Mouse (Mus musculus) liver, embryonic 12.5 days (tissue): ENCODE measurements around the gene Shmt1. TPM values are rescaled to one million over a fixed set of nuclear protein-coding genes. Genes with fewer than 3 reads are reported as not detected.

Source experiments
- ATAC-seq: fragments of 200-750 bp; cut with Nextera tagmentation; 2 replicates; pipeline ENCODE4 v1.8.0; 2017; ENCODE audit warnings: moderate number of reproducible peaks, mild to moderate bottlenecking, moderate library complexity
- H3K27ac ChIP-seq: fragments of 300-500 bp; sonication (generic); 2 replicates; pipeline ENCODE4 v1.5.1; 2016; ENCODE audit warnings: mild to moderate bottlenecking
- H3K27me3 ChIP-seq: fragments of 300-500 bp; sonication (generic); replicated peaks from 2 replicates; pipeline ENCODE4 v1.6.1; 2016; ENCODE audit warnings: mild to moderate bottlenecking, moderate library complexity
- H3K36me3 ChIP-seq: fragments of 300-500 bp; sonication (generic); 2 replicates; pipeline ENCODE4 v1.6.1; 2016; ENCODE audit warnings: mild to moderate bottlenecking, moderate library complexity
- H3K4me1 ChIP-seq: fragments of 300-500 bp; sonication (generic); 2 replicates; pipeline ENCODE4 v1.6.1; 2016
- H3K4me2 ChIP-seq: fragments of 300-500 bp; sonication (generic); 2 replicates; pipeline ENCODE4 v1.6.1; 2016; ENCODE audit warnings: mild to moderate bottlenecking, moderate library complexity
- H3K4me3 ChIP-seq: fragments of 300-500 bp; sonication (generic); 2 replicates; pipeline ENCODE4 v1.5.1; 2016; ENCODE audit warnings: mild to moderate bottlenecking, moderate library complexity
- H3K9ac ChIP-seq: fragments of 300-500 bp; sonication (generic); 2 replicates; pipeline ENCODE4 v1.6.1; 2016; ENCODE audit warnings: mild to moderate bottlenecking, moderate library complexity
- H3K9me3 ChIP-seq: fragments of 300-500 bp; sonication (generic); replicated peaks from 2 replicates; pipeline ENCODE4 v1.6.1; 2016; ENCODE audit warnings: mild to moderate bottlenecking, moderate library complexity
- WGBS: fragments of 180-500 bp; shearing (Covaris S2); methylation state at CpG from one replicate; pipeline ENCODE4 v1.1.7; 2016; ENCODE audit not compliant: insufficient replicate concordance; 5-methylcytosine and 5-hydroxymethylcytosine counted together
- polyA plus RNA-seq: library from polyadenylated mRNA; unstranded; fragments of >200 nt; fragmentation: Nextera tagmentation; extraction: Ambion mirVana; gene quantifications from 2 replicates; pipeline ENCODE4 v1.2.1, GENCODE M21; 2016

Shmt1 gene
- polyA plus RNA-seq, 1 experiment from 2014 or later: 70.9 TPM

GRCm38 (mm10) chr11:60784179-60784922 lies 27.2 kb downstream of the Shmt1 start:
- no peak overlapping the region for H3K9ac ChIP-seq
- no peak overlapping the region for H3K4me3 ChIP-seq
- no peak overlapping the region for H3K4me2 ChIP-seq
- no peaks in the 10 kb centered on the region for H3K9me3 ChIP-seq
- no peak for ATAC-seq
- peaks cover 50% of the 10 kb centered on the region for H3K4me1 ChIP-seq
- peaks cover 88% of the 10 kb centered on the region for H3K36me3 ChIP-seq
- no peak overlapping the region for H3K27ac ChIP-seq
- H3K27me3 ChIP-seq: no peaks in the 10 kb centered on the region
- WGBS: 66% methylated on average over 8 of the region's 8 CpGs

GRCm38 (mm10) chr11:60779673-60780189 lies 31.8 kb downstream of the Shmt1 start:
- Histone ChIP-seq H3K27me3 (no peaks in the 10 kb centered on the region), H3K36me3 (peaks cover 53% of the 10 kb centered on the region), H3K4me2 (peak overlapping the region; percentile 91), H3K27ac (no peak overlapping the region), H3K4me1 (peaks cover 80% of the 10 kb centered on the region), H3K4me3 (peak overlapping the region; percentile 21), H3K9me3 (no peaks in the 10 kb centered on the region), H3K9ac (peak overlapping the region; percentile 40; the same call in 1 of the 2 replicates)
- 85% methylated on average over 10 of the region's 10 CpGs for WGBS
- no peak for ATAC-seq

- H3K36me3 ChIP-seq: peaks cover 39% of the 10 kb centered on the region
- peak overlapping the region; percentile 82 for H3K9ac ChIP-seq
- H3K9me3 ChIP-seq: no peaks in the 10 kb centered on the region
- H3K27ac ChIP-seq: peak overlapping the region; percentile 91
- peak overlapping the region; percentile 91 for H3K4me2 ChIP-seq
- 18% methylated on average over 16 of the region's 16 CpGs for WGBS
- no peaks in the 10 kb centered on the region for H3K27me3 ChIP-seq
- H3K4me3 ChIP-seq: peak overlapping the region; percentile 84
- H3K4me1 ChIP-seq: peaks cover 81% of the 10 kb centered on the region
- ATAC-seq: no peak
Measured at GRCm38 (mm10) chr11:60777801-60778370, 33.6 kb downstream of the Shmt1 start.

- peak; percentile 91 for ATAC-seq
Measured at GRCm38 (mm10) chr11:60776829-60777740, 34.4 kb downstream of the Shmt1 start, which contains the start of the genes Top3a and Smcr8. Gene Top3a (minus strand): TSS chr11:60777365. Gene Smcr8 (plus strand): TSS chr11:60777524.

GRCm38 (mm10) chr11:60776107-60776828 lies 35.2 kb downstream of the Shmt1 start:
- H3K36me3 ChIP-seq: peaks cover 25% of the 10 kb centered on the region
- H3K4me2 ChIP-seq: peak overlapping the region; percentile 91
- WGBS: 4% methylated on average over 17 of the region's 17 CpGs
- no peaks in the 10 kb centered on the region for H3K9me3 ChIP-seq
- H3K27me3 ChIP-seq: no peaks in the 10 kb centered on the region
- peak overlapping the region; percentile 84 for H3K4me3 ChIP-seq
- peak; percentile 26; the same call in 1 of the 2 replicates for ATAC-seq
- H3K4me1 ChIP-seq: peaks cover 66% of the 10 kb centered on the region
- H3K9ac ChIP-seq: peak overlapping the region; percentile 82
- peak overlapping the region; percentile 91 for H3K27ac ChIP-seq

More at GRCm38 (mm10) chr11:60776829-60777740, 34.4 kb downstream of the Shmt1 start, which contains the start of the genes Top3a and Smcr8:
- Histone ChIP-seq H3K4me3 (peak within 1 kb of the TSS; percentile 84), H3K27ac (peak within 1 kb of the TSS; percentile 91), H3K9ac (peak within 1 kb of the TSS; percentile 82), H3K4me1 (peaks cover 74% of the 10 kb centered on the region), H3K36me3 (peaks cover 32% of the 10 kb centered on the region), H3K9me3 (no peaks in the 10 kb centered on the region), H3K27me3 (no peaks in the 10 kb centered on the region), H3K4me2 (peak within 1 kb of the TSS; percentile 91)
- under 1% methylated on average over 62 of the region's 62 CpGs for WGBS

GRCm38 (mm10) chr11:60775578-60775977 lies 35.9 kb downstream of the Shmt1 start:
- no peak for ATAC-seq
- H3K36me3 ChIP-seq: peaks cover 23% of the 10 kb centered on the region
- H3K9ac ChIP-seq: peak overlapping the region; percentile 82
- peaks cover 59% of the 10 kb centered on the region for H3K4me1 ChIP-seq
- H3K27ac ChIP-seq: peak overlapping the region; percentile 91
- H3K27me3 ChIP-seq: no peaks in the 10 kb centered on the region
- H3K4me3 ChIP-seq: peak overlapping the region; percentile 84
- 31% methylated on average over 6 of the region's 6 CpGs for WGBS
- H3K9me3 ChIP-seq: no peaks in the 10 kb centered on the region
- peak overlapping the region; percentile 91 for H3K4me2 ChIP-seq

- no peaks in the 10 kb centered on the region for H3K9me3 ChIP-seq
- H3K36me3 ChIP-seq: peaks cover 15% of the 10 kb centered on the region
- WGBS: 13% methylated on average over 1 of the region's 1 CpGs
- peaks cover 51% of the 10 kb centered on the region for H3K4me1 ChIP-seq
- peak overlapping the region; percentile 91 for H3K4me2 ChIP-seq
- no peak overlapping the region for H3K9ac ChIP-seq
- H3K4me3 ChIP-seq: peak overlapping the region; percentile 84; the same call in 1 of the 2 replicates
- no peak overlapping the region for H3K27ac ChIP-seq
- no peak for ATAC-seq
- H3K27me3 ChIP-seq: no peaks in the 10 kb centered on the region
Measured at GRCm38 (mm10) chr11:60774841-60775240, 36.7 kb downstream of the Shmt1 start.

GRCm38 (mm10) chr11:60774158-60774689 lies 37.3 kb downstream of the Shmt1 start:
- no peak overlapping the region for H3K4me3 ChIP-seq
- peaks cover 9% of the 10 kb centered on the region for H3K36me3 ChIP-seq
- H3K9ac ChIP-seq: no peak overlapping the region
- peaks cover 45% of the 10 kb centered on the region for H3K4me1 ChIP-seq
- no peaks in the 10 kb centered on the region for H3K27me3 ChIP-seq
- WGBS: 68% methylated on average over 3 of the region's 3 CpGs
- no peak overlapping the region for H3K27ac ChIP-seq
- H3K9me3 ChIP-seq: no peaks in the 10 kb centered on the region
- peak overlapping the region; percentile 91 for H3K4me2 ChIP-seq
- no peak for ATAC-seq

- Histone ChIP-seq H3K4me3 (no peak overlapping the region), H3K9ac (no peak overlapping the region), H3K36me3 (no peaks in the 10 kb centered on the region), H3K9me3 (no peaks in the 10 kb centered on the region), H3K4me1 (peaks cover 39% of the 10 kb centered on the region), H3K4me2 (no peak overlapping the region), H3K27me3 (no peaks in the 10 kb centered on the region), H3K27ac (no peak overlapping the region)
- no peak for ATAC-seq
- 71% methylated on average over 4 of the region's 4 CpGs for WGBS
Measured at GRCm38 (mm10) chr11:60772161-60772560, 39.4 kb downstream of the Shmt1 start.

- Histone ChIP-seq H3K27ac (no peak overlapping the region), H3K27me3 (no peaks in the 10 kb centered on the region), H3K9ac (no peak overlapping the region), H3K36me3 (no peaks in the 10 kb centered on the region), H3K9me3 (no peaks in the 10 kb centered on the region), H3K4me3 (no peak overlapping the region), H3K4me2 (no peak overlapping the region), H3K4me1 (peaks cover 32% of the 10 kb centered on the region)
- ATAC-seq: no peak
- whole genome bisulfite sequencing: 75% methylated on average over 3 of the region's 3 CpGs
Measured at GRCm38 (mm10) chr11:60770776-60771175, 40.7 kb downstream of the Shmt1 start.

- peaks cover 17% of the 10 kb centered on the region for H3K4me1 ChIP-seq
- H3K9ac ChIP-seq: no peak overlapping the region
- no peaks in the 10 kb centered on the region for H3K27me3 ChIP-seq
- no peak for ATAC-seq
- 50% methylated on average over 2 of the region's 2 CpGs for WGBS
- H3K27ac ChIP-seq: no peak overlapping the region
- no peaks in the 10 kb centered on the region for H3K9me3 ChIP-seq
- peaks cover 8% of the 10 kb centered on the region; the same call in 1 of the 2 replicates for H3K36me3 ChIP-seq
- H3K4me2 ChIP-seq: no peak overlapping the region
- H3K4me3 ChIP-seq: no peak overlapping the region
Measured at GRCm38 (mm10) chr11:60769322-60769721, 42.2 kb downstream of the Shmt1 start.
